Mouse (Mus musculus): ENCODE results near the gene Arhgdia.
A peak's percentile ranks its signal among the peaks of the same experiment; 100 is the strongest.

- TF ChIP-seq CTCF (IDR thresholded peaks at IDR 0.05; ENCODE audit: low read depth, low read length), result peak; percentile 54
- TF ChIP-seq POLR2A (IDR thresholded peaks at IDR 0.05; ENCODE audit: borderline replicate concordance, low read depth, low read length), result no peak
Observed at GRCm38 (mm10) chr11:120612763-120613162, 31.3 kb upstream of the Arhgdia start.
